19 mouse cellular contexts compared by ENCODE assay signal in genomic region chr11:11716692-11717037, GRCm38 (mm10). TPM values are rescaled to one million over a fixed set of nuclear protein-coding genes. Genes with fewer than 3 reads are reported as not detected.
DNase-seq lines count a peak whose midpoint lies in the region; ATAC-seq and TF ChIP-seq lines count a peak whose summit lies in the region.
"Had no signal": no experiment of that assay in that cellular context is flagged by ENCODE, and none has a peak within 500 bp of the region (broad histone marks: within the 10 kb centered on the region; RNA-seq: fewer than 3 reads in every experiment).

No protein-coding gene starts in this region.

- no peak for TF ChIP-seq CTCF in spleen, adult 2 months (IDR thresholded peaks at IDR 0.05; ENCODE audit: extremely low read depth, insufficient read depth, insufficient read length, insufficient replicate concordance)

- peak; percentile 52 for DNase-seq in CD4-positive, CD25-positive, alpha-beta regulatory T cell, adult 2 months (ENCODE audit: low read depth, low spot score)
- DNase-seq in spleen, adult 2 months (ENCODE audit: low read depth in 1 of 2, low spot score in 2 of 2): peak in 1 of 2 experiments; percentile 69
- DNase-seq in spleen, postnatal 4 days (ENCODE audit: low spot score in 2 of 2): no peak
- DNase-seq in thymus, postnatal 25 days: peak; percentile 70
- no peak for DNase-seq in natural killer cell, adult 2 months (ENCODE audit: low spot score in 2 of 2)
- DNase-seq in Muller cell, postnatal 12 days (ENCODE audit: inconsistent ontology term): no peak
- DNase-seq: adrenal gland, postnatal 14 days; heart, adult 18-20 months; kidney, adult 2 months; kidney, postnatal 36 days; left cerebral cortex, postnatal 4 days; lung, postnatal 14 days had no signal

- peaks cover 27% of the 10 kb centered on the region for H3K36me3 ChIP-seq in spleen, adult 2 months (ENCODE audit: control insufficient read depth, insufficient read depth, low read length)
- H3K36me3 ChIP-seq: embryonic facial prominence, embryonic 13.5 days; midbrain, embryonic 12.5 days had no signal

- H3K4me1 ChIP-seq in spleen, adult 2 months (ENCODE audit: control insufficient read depth, insufficient read depth, insufficient read length): peaks cover 49% of the 10 kb centered on the region
- H3K4me1 ChIP-seq: embryonic facial prominence, embryonic 13.5 days; midbrain, embryonic 12.5 days had no signal

- no peaks in the 10 kb centered on the region for H3K27me3 ChIP-seq in spleen, adult 2 months (ENCODE audit: control insufficient read depth, insufficient read depth, low read length)
- H3K27me3 ChIP-seq: embryonic facial prominence, embryonic 13.5 days; liver, embryonic 12.5 days; midbrain, embryonic 12.5 days had no signal

- WGBS in spleen, adult 2 months: 19% methylated on average over 2 of the region's 2 CpGs

- no peak overlapping the region for H3K4me3 ChIP-seq in spleen, adult 2 months (ENCODE audit: extremely low read depth, insufficient read depth, insufficient read length)
- H3K4me3 ChIP-seq: embryonic facial prominence, embryonic 13.5 days; liver, embryonic 12.5 days; midbrain, embryonic 12.5 days; myocyte had no signal

- peak overlapping the region; percentile 82; the same call in 1 of the 2 replicates for H3K27ac ChIP-seq in spleen, adult 2 months (ENCODE audit: insufficient read depth, low read length)
- H3K27ac ChIP-seq: embryonic facial prominence, embryonic 13.5 days; midbrain, embryonic 12.5 days had no signal

- ATAC-seq in CD4-positive, CD25-positive, alpha-beta regulatory T cell, adult 4 months: no peak
- 0 out of 2 replicates have a peak, but pooled peaks have one; percentile 28 for ATAC-seq in monocyte, adult 5-6 weeks (replicated peaks; ENCODE audit: insufficient number of reproducible peaks, low FRiP score, low TSS enrichment, poor library complexity, severe bottlenecking)
- ATAC-seq: hindbrain, embryonic 16.5 days; liver, embryonic 12.5 days had no signal

- no peak for TF ChIP-seq POLR2A in spleen, adult 2 months (IDR thresholded peaks at IDR 0.05; ENCODE audit: low read depth, low read length)

RNA-seq across cellular contexts. Expression of gene Ikzf1, which starts 31.9 kb away (rescaled TPM):
- 100 to 1,000 TPM; 130 to 149 TPM for polyA plus RNA-seq in CD4-positive, CD25-positive, alpha-beta regulatory T cell, adult 4 months (2017; shearing (Covaris generic))
- 258 and 419 TPM in 2 replicates for polyA plus RNA-seq in spleen, adult 2 months (2012; rRNA removed)
- total RNA-seq in monocyte, adult 5-6 weeks (2017): 137 to 339 TPM (median 177 TPM) in 3 replicates

Comparison
In these comparisons a context has a peak if more than half of its experiments do, and no peak if none do; other contexts are left out.
1. DNase-seq: peak in CD4-positive, CD25-positive, alpha-beta regulatory T cell, adult 2 months (single experiment) and thymus, postnatal 25 days (single experiment); none in spleen, postnatal 4 days (0 of 2), natural killer cell, adult 2 months (0 of 2) and Muller cell, postnatal 12 days (single experiment).